Mouse (Mus musculus) left cerebral cortex, adult 9 months (tissue): ENCODE measurements around the gene Tmem266.

Source experiments
- DNase-seq, 2 experiments: peaks; one replicate each; pipeline ENCODE4 v3.0.0; 2022; ENCODE audit warnings: low spot score in 2 of 2

The Tmem266 gene

GRCm38 (mm10) chr9:55329401-55329800 lies 2.7 kb downstream of the Tmem266 start:
- DNase-seq = no peak

- no peak for DNase-seq
Observed at GRCm38 (mm10) chr9:55332476-55332875, 5.8 kb downstream of the Tmem266 start.

GRCm38 (mm10) chr9:55332949-55333348 lies 6.2 kb downstream of the Tmem266 start:
- DNase-seq = no peak

- no peak for DNase-seq
Observed at GRCm38 (mm10) chr9:55344165-55344564, 17.5 kb downstream of the Tmem266 start.

GRCm38 (mm10) chr9:55345332-55345731 lies 18.6 kb downstream of the Tmem266 start:
- no peak for DNase-seq

GRCm38 (mm10) chr9:55348664-55349063 lies 22.0 kb downstream of the Tmem266 start:
- DNase-seq = no peak

GRCm38 (mm10) chr9:55354686-55355085 lies 28.0 kb downstream of the Tmem266 start:
- DNase-seq = no peak

- no peak for DNase-seq
Observed at GRCm38 (mm10) chr9:55355270-55355834, 28.6 kb downstream of the Tmem266 start.

GRCm38 (mm10) chr9:55357164-55357563 lies 30.5 kb downstream of the Tmem266 start:
- DNase-seq = peak in 1 of 2 experiments; percentile 25

- DNase-seq = no peak
Observed at GRCm38 (mm10) chr9:55360372-55360771, 33.7 kb downstream of the Tmem266 start.

- DNase-seq = no peak
Observed at GRCm38 (mm10) chr9:55360861-55361260, 34.1 kb downstream of the Tmem266 start.

GRCm38 (mm10) chr9:55361969-55362368 lies 35.3 kb downstream of the Tmem266 start:
- DNase-seq = no peak

GRCm38 (mm10) chr9:55363707-55364106 lies 37.0 kb downstream of the Tmem266 start:
- no peak for DNase-seq

- no peak for DNase-seq
Observed at GRCm38 (mm10) chr9:55368011-55368410, 41.3 kb downstream of the Tmem266 start.

- no peak for DNase-seq
Observed at GRCm38 (mm10) chr9:55371908-55372307, 45.2 kb downstream of the Tmem266 start.

- no peak for DNase-seq
Observed at GRCm38 (mm10) chr9:55377603-55378250, 51.0 kb downstream of the Tmem266 start.

- no peak for DNase-seq
Observed at GRCm38 (mm10) chr9:55381456-55381855, 54.7 kb downstream of the Tmem266 start.

- peak in 1 of 2 experiments; percentile 47 for DNase-seq
Observed at GRCm38 (mm10) chr9:55382441-55382840, 55.7 kb downstream of the Tmem266 start.

- no peak for DNase-seq
Observed at GRCm38 (mm10) chr9:55386117-55386516, 59.4 kb downstream of the Tmem266 start.

- DNase-seq = no peak
Observed at GRCm38 (mm10) chr9:55387862-55388505, 61.3 kb downstream of the Tmem266 start.

- peak in 1 of 2 experiments; percentile 87 for DNase-seq
Observed at GRCm38 (mm10) chr9:55391909-55392658, 65.4 kb downstream of the Tmem266 start.

GRCm38 (mm10) chr9:55395650-55396049 lies 68.9 kb downstream of the Tmem266 start:
- no peak for DNase-seq
